Mouse (Mus musculus) adrenal gland (tissue): ENCODE measurements around the gene Tmem14a.
"Not testable (repeated sequence)": the region's sequence is repeated elsewhere in the genome, so short reads cannot be mapped to it uniquely, and the experiment has no call there.

ENCODE experiments used
- intact Hi-C: fragments of 180-260 bp; cut with DNase I; formaldehyde crosslinking; loops from one replicate; pipeline ENCODE4 v1.15.1; 2025
- long read RNA-seq, 2 experiments: library from polyadenylated mRNA; unstranded; transcript quantifications; one replicate each; pipeline ENCODE4 v2.0.0; 2020; ENCODE audit warnings: borderline replicate concordance in 1 of 2; ENCODE audit not compliant: insufficient replicate concordance in 1 of 2

Tmem14a gene
- long read RNA-seq, experiment 1, transcript Tmem14a-202 (5 exons, 1,168 nt), result major isoform, 15 of 17 reads
- long read RNA-seq, experiment 1, partial matches to known transcripts, result 1 of 17 reads
- long read RNA-seq, experiment 1, other reads (novel, unspliced or antisense), result 0 of 17 reads
- long read RNA-seq, experiment 2, transcript Tmem14a-202 (5 exons, 1,168 nt), result major isoform, 21 of 27 reads
- long read RNA-seq, experiment 2, partial matches to known transcripts, result 1 of 27 reads
- long read RNA-seq, experiment 2, other reads (novel, unspliced or antisense), result 3 of 27 reads

GRCm38 (mm10) chr1:21218489-21218919, at the start of gene Tmem14a:
TSS of gene Tmem14a (plus strand) at chr1:21218575.
- intact Hi-C loops, result loop anchor here (2.0 to 5.0 kb wide), 3 partner anchors 51 to 126 kb away; no protein-coding TSS in a partner anchor

GRCm38 (mm10) chr1:21185196-21185595, 33.2 kb upstream of the Tmem14a start:
- intact Hi-C loops, result no loop called here

DNA sequence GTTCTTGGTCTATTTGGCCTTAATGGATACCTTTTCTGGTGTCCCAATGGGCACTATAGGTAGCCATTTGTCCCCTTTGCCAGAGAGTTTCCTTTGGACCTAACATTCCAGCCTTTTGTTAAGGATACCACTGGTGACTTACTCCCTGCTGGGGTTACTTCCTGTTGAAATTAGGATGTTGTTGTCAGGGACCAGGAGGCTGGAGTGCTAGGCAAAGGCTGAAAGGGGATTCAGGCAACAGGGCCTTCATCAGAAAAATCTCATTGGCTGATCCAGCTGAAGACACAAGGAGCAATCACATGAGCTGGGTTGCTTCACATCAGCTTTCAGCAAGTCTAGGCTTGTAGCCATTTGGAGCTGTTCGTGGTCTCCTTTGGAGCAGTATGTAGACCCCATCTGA, 12.1 kb upstream of the Tmem14a start:
- intact Hi-C loops, result loop anchor here (5.0 kb wide), 1 partner anchor 71 kb away; no protein-coding TSS in a partner anchor

- intact Hi-C loops, result not testable (repeated sequence)
Measured at GRCm38 (mm10) chr1:21213537-21213936, 4.8 kb upstream of the Tmem14a start.

- intact Hi-C loops, result not testable (repeated sequence)
Measured at GRCm38 (mm10) chr1:21213991-21214692, 4.2 kb upstream of the Tmem14a start.

DNA sequence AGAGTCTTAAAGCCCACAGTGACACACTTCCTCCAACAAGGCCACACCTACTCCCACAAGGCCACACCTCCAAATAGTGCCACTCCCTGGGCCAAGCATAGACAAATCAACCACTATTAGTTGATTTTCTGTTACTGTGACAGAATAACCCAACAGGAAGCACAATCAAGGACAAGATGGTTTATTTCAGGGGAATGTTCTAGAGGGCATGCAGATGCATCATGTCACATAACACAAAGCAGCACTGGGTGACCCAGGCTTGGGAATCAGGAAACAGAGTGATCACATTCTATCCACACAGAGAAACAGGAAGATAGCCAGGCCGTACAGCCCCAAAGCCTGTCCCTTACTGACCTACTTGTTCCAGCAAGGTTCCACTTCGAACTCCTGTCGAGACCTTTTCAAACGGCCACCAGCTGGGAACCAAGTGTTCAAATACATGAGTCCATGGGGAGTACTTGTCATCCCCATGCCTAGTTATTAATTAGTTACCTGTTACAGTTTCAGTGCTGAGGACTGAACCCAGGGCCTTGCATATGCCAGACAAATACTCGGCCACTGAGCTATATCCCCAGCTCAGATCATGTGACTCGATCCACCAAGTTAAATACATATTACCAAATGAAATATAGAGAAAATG, 9.5 kb downstream of the Tmem14a start:
- intact Hi-C loops, result no loop called here

- intact Hi-C loops, result not testable (repeated sequence)
Measured at GRCm38 (mm10) chr1:21228740-21229722, 10.7 kb downstream of the Tmem14a start.

GRCm38 (mm10) chr1:21230376-21230775, 12.0 kb downstream of the Tmem14a start:
- intact Hi-C loops, result no loop called here

DNA sequence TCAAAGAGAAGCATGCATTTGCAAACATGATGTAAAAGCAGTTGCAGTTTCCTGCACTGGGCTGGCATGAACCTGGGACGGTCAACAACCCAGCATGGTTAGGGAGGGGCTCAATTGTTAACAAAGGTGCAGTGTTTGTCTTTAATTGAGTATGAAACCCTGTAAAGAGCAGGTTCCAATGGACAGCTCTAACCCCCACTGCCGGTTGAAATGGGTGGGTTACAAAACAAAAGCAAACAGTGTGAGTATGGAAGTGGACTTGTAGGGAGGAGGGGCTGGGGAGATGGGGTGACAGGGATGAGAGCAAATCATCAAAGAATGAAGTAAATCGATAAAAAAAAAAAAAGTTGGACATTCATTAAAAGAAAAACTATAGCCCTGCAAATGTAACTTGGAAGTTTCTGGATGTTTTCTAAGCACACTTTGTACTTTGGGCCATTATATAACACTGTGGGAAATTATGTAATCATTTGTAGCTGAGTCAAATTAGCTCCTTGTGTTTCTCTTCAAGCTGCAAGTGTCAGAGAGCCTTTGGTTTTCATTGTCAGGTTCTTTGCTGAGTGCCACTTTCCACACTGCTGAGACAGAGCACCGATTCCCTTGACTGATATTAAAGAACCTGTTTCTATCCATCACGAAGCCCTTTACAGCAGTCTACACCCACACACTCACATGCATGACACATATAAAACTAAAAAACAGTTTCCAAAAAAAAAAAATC, 13.5 kb downstream of the Tmem14a start:
- intact Hi-C loops, result no loop called here

DNA sequence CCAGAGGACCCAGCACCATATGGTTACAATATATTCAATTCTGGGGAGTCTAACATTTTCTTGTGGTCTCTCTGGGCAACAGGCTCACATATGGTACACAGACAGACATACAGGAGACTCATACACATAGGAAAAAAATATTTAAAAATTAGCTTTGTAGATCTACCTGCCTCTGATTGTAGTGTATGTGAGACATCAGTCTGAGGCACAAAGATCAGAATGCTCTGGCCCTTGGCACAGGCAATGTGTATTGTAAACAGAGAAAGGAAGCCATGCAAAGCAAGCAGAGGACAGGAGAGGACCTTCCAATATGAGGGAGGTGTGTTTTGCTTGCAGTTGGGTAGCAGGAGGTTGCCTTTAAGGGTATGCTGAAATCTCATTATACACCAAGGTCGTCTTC, 14.1 kb downstream of the Tmem14a start:
- intact Hi-C loops, result no loop called here

- intact Hi-C loops, result no loop called here
Measured at GRCm38 (mm10) chr1:21235359-21235758, 17.0 kb downstream of the Tmem14a start.

- intact Hi-C loops, result no loop called here
Measured at GRCm38 (mm10) chr1:21239911-21240898, 21.8 kb downstream of the Tmem14a start, which contains the start of gene Gsta3. TSS of gene Gsta3 (plus strand) at chr1:21240589.

- intact Hi-C loops, result no loop called here
Measured at GRCm38 (mm10) chr1:21241096-21241495, 22.7 kb downstream of the Tmem14a start.

GRCm38 (mm10) chr1:21244290-21244960, 26.1 kb downstream of the Tmem14a start:
- intact Hi-C loops, result no loop called here

GRCm38 (mm10) chr1:21246136-21246535, 27.8 kb downstream of the Tmem14a start:
- intact Hi-C loops, result no loop called here

- intact Hi-C loops, result no loop called here
Measured at GRCm38 (mm10) chr1:21247896-21248295, 29.5 kb downstream of the Tmem14a start.

DNA sequence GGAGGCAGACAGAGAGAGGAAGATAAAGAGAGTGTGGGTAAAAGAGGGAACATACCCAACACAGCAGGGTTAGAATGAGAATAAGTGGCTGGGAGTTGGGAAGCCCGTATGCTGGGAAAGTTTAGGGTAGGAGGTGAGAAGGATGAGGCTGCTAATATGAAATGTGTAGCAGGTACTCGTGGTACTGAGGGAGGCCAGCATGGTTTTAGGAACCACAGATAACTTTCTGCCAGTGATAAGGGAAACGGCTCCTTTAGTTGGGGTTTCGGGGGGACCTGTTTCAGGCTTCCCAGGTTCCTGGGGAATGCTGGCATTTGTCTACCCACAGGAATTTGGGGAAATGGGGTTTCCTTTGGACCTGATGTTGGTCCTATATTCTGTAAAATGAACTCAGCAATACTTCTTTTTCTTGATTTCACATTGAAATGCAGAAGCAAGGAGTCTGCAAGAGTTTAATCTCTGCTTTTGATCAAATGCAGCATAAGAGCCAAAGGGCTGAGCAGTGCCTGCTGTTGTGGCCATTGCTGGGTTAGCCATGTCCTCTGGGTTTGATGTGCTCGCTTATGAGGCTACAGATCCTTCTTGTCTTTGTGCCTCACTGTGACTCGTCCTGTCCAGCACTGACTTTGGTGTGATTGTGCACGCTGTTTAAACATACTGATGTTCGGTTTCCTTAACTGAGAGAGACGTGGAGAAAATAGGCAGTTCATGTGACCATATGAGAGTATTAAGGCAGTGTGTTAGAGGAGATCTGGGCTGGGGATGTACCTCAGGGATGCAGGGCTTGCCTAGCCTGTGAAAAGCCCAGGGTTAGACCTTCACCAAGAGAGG, 30.4 kb downstream of the Tmem14a start:
- intact Hi-C loops, result no loop called here
